Mouse (Mus musculus) forelimb bud, embryonic 11.5 days (tissue): ENCODE results near the gene Usp29.
"Not testable (repeated sequence)": the region's sequence is repeated elsewhere in the genome, so short reads cannot be mapped to it uniquely, and the experiment has no call there.

Experiments used
- DNase-seq: peaks from one replicate; pipeline ENCODE4 v3.0.0-alpha.2; 2012; ENCODE audit warnings: low read depth, low spot score

The Usp29 gene

GRCm38 (mm10) chr7:6874448-6874847 is 144.1 kb downstream of the Usp29 start:
- no peak for DNase-seq

- DNase-seq = no peak
Measured at GRCm38 (mm10) chr7:6878202-6878601, 147.8 kb downstream of the Usp29 start.

- not testable (repeated sequence) for DNase-seq
Measured at GRCm38 (mm10) chr7:6878849-6879248, 148.5 kb downstream of the Usp29 start.

- DNase-seq = no peak
Measured at GRCm38 (mm10) chr7:6879512-6880164, 149.3 kb downstream of the Usp29 start.

GRCm38 (mm10) chr7:6880918-6881317 is 150.5 kb downstream of the Usp29 start:
- not testable (repeated sequence) for DNase-seq

GRCm38 (mm10) chr7:6881473-6882046 is 151.2 kb downstream of the Usp29 start:
- no peak for DNase-seq

- DNase-seq = no peak
Measured at GRCm38 (mm10) chr7:6883376-6884147, 153.2 kb downstream of the Usp29 start.

- DNase-seq = no peak
Measured at GRCm38 (mm10) chr7:6885416-6885815, 155.0 kb downstream of the Usp29 start.

- DNase-seq = no peak
Measured at GRCm38 (mm10) chr7:6886896-6887295, 156.5 kb downstream of the Usp29 start.

- DNase-seq = no peak
Measured at GRCm38 (mm10) chr7:6889871-6890270, 159.5 kb downstream of the Usp29 start.

GRCm38 (mm10) chr7:6891206-6891605 is 160.8 kb downstream of the Usp29 start:
- DNase-seq = no peak

- DNase-seq = not testable (repeated sequence)
Measured at GRCm38 (mm10) chr7:6897021-6897420, 166.6 kb downstream of the Usp29 start.

GRCm38 (mm10) chr7:6900672-6901071 is 170.3 kb downstream of the Usp29 start:
- DNase-seq = no peak

GRCm38 (mm10) chr7:6903489-6903888 is 173.1 kb downstream of the Usp29 start:
- peak; percentile 56 for DNase-seq

GRCm38 (mm10) chr7:6910527-6910926 is 180.1 kb downstream of the Usp29 start:
- DNase-seq = no peak

GRCm38 (mm10) chr7:6911731-6912130 is 181.4 kb downstream of the Usp29 start:
- DNase-seq = no peak

GRCm38 (mm10) chr7:6913439-6914380 is 183.3 kb downstream of the Usp29 start:
- DNase-seq = peak; percentile 75

GRCm38 (mm10) chr7:6917126-6917525 is 186.7 kb downstream of the Usp29 start:
- no peak for DNase-seq

GRCm38 (mm10) chr7:6918267-6918666 is 187.9 kb downstream of the Usp29 start:
- DNase-seq = peak; percentile 88

GRCm38 (mm10) chr7:6919131-6919870 is 188.9 kb downstream of the Usp29 start:
- DNase-seq = no peak

- DNase-seq = no peak
Measured at GRCm38 (mm10) chr7:6923515-6923914, 193.1 kb downstream of the Usp29 start.
